8 mouse cellular contexts compared by ENCODE assay signal in genomic region chr7:29783871-29784551, GRCm38 (mm10). TPM values are rescaled to one million over a fixed set of nuclear protein-coding genes. Genes with fewer than 3 reads are reported as not detected.
A peak's percentile ranks its signal among the peaks of the same experiment; 100 is the strongest.
DNase-seq lines count a peak whose midpoint lies in the region; ATAC-seq lines count a peak whose summit lies in the region.

Gene Zfp30 (plus strand): TSS chr7:29783998.

- WGBS in intestine, embryonic 16.5 days: under 1% methylated on average over 45 of the region's 45 CpGs

- no peaks in the 10 kb centered on the region for H3K9me3 ChIP-seq in intestine, embryonic 16.5 days (ENCODE audit: control insufficient read depth, low read length)

- H3K9ac ChIP-seq in intestine, embryonic 16.5 days (ENCODE audit: low read depth, low read length): peak within 1 kb of the TSS; percentile 90

- DNase-seq in adrenal gland, adult 2 months: peak; percentile 89
- peak; percentile 95 for DNase-seq in embryo, embryonic 10.5 days (ENCODE audit: low spot score)
- DNase-seq in gastrocnemius, postnatal 4 days (ENCODE audit: low spot score in 2 of 2): peak; percentile 71 to 86
- DNase-seq in left cerebral cortex, postnatal 25 days (ENCODE audit: low spot score in 2 of 2): peak; percentile 86 to 92
- peak; percentile 95 for DNase-seq in mesoderm, embryonic 11.5 days (ENCODE audit: low read depth, low spot score)
- DNase-seq in right cerebral cortex, postnatal 4 days: peak; percentile 84
- peak; percentile 90 for DNase-seq in yolk sac, embryonic 10.5 days (ENCODE audit: low spot score)

- H3K4me2 ChIP-seq in intestine, embryonic 16.5 days (ENCODE audit: low read depth, low read length): peak within 1 kb of the TSS; percentile 83

- intact Hi-C loops in left cerebral cortex, postnatal 25 days (cut with DNase I): loop anchor here (2.0 kb wide), 2 partner anchors 15 to 31 kb away; partner anchors contain the start of gene Zfp84

- H3K27me3 ChIP-seq in intestine, embryonic 16.5 days (replicated peaks; ENCODE audit: control insufficient read depth, insufficient read depth, low read length): no peaks in the 10 kb centered on the region

- H3K36me3 ChIP-seq in intestine, embryonic 16.5 days (ENCODE audit: control insufficient read depth, insufficient read depth, low read length): peaks cover under 1% of the 10 kb centered on the region; the same call in 1 of the 2 replicates

- peak within 1 kb of the TSS; percentile 80 for H3K27ac ChIP-seq in intestine, embryonic 16.5 days (ENCODE audit: low read length)

- H3K4me1 ChIP-seq in intestine, embryonic 16.5 days (ENCODE audit: control insufficient read depth, insufficient read depth, low read length): peaks cover 5% of the 10 kb centered on the region; the same call in 1 of the 2 replicates

- H3K4me3 ChIP-seq in intestine, embryonic 16.5 days (ENCODE audit: low read length): peak within 1 kb of the TSS; percentile 95

- ATAC-seq in intestine, embryonic 16.5 days: peak; percentile 98

RNA-seq across cellular contexts. Expression of gene Zfp30, which starts in this region (rescaled TPM):
- 1 to 10 TPM; 2.1 to 3.9 TPM for total RNA-seq in adrenal gland, adult 2 months (2021)
- polyA plus RNA-seq in adrenal gland, adult 2 months (2012; rRNA removed): 2.4 and 2.5 TPM in 2 replicates
- total RNA-seq in gastrocnemius, postnatal 4 days (2021): 1 to 10 TPM; 6.6 to 7.3 TPM
- polyA plus RNA-seq in intestine, embryonic 16.5 days (2015; fragmentation: Nextera tagmentation; extraction: Ambion mirVana): 2.8 and 3.7 TPM in 2 replicates
- 10 to 100 TPM; 10.6 to 11.9 TPM for total RNA-seq in left cerebral cortex, postnatal 25 days (2021)

Comparison
In these comparisons a context has a peak if more than half of its experiments do, and no peak if none do; other contexts are left out.
1. Peak in every context shown above with its lines: DNase-seq, ATAC-seq, H3K4me3 ChIP-seq and H3K27ac ChIP-seq.